Mouse (Mus musculus) heart, adult 2 months (tissue): ENCODE data around the gene Scel.

Experiments
- CTCF ChIP-seq: fragments of 200-600 bp; IDR thresholded peaks from 2 replicates; pipeline ENCODE4 v1.8.1; 2022; ENCODE audit warnings: antibody characterized with exemption, mild to moderate bottlenecking, moderate library complexity
- EP300 ChIP-seq: fragments of 200-500 bp; IDR thresholded peaks from 2 replicates; pipeline ENCODE4 v1.6.1; 2011; ENCODE audit warnings: low read depth, low read length, control low read depth; ENCODE audit not compliant: insufficient read depth

DNA sequence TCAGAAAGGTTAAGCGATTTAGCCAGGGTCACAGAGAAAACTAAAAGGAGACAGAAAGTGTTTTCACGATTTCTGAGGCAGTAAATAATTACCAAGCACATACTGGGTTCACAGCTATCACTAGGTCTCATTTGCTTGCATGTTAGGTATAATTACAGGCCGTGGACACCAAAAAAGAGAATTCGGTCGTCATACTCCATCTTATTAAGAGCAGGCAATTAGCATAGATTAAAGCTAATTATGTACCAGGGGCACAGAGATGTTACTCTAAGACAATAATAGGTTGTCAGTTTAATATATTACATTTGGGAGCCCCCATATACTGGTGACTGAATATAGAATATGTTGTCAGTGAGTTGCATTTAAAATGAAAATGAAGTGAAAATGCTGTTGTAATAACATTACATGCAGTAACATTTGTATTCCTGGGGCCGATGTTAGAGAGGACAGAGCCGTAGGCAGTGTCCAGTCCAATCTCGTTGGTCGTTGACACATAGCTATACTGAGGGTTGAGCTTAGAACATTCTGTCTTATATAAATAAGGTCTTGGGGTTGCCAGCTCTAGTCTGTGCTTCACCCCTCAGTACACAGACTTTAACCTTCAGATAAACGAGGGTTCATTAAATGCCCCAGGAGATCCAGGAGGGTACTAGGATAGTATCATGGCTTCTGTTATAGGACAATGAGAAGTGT, 74.2 kb downstream of the Scel start:
- TF ChIP-seq CTCF (no peak), EP300 (no peak)
